24 mouse cellular contexts compared by ENCODE assay signal in the genomic region with DNA sequence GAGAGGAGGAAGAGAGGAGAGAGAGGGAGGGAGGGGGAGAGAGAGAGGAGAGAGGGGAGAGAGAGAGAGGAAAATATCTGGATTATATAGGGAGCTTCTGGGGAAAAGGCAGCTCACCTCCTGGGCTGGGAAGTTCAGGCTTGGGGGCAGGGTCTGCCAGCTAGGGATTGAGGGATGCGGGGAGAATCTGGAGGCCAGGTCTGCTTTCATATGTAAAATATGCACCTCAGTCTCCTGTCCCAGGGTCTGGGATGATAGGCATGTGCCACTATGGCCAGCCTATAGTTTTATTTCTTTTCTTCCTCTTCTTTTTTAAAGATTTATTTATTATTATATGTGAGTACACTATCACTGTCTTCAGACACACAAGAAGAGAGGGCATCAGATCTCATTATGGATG.
"Had no signal": no experiment of that assay in that cellular context is flagged by ENCODE, and none has a peak within 500 bp of the region (broad histone marks: within the 10 kb centered on the region; RNA-seq: fewer than 3 reads in every experiment).

No protein-coding gene starts in this region.

- H3K9me3 ChIP-seq: heart, embryonic 10.5 days; heart, embryonic 12.5 days; hindbrain, embryonic 10.5 days; hindbrain, embryonic 12.5 days; intestine, embryonic 15.5 days; limb, embryonic 10.5 days; limb, embryonic 12.5 days; liver, embryonic 13.5 days; liver, embryonic 15.5 days had no signal

- H3K4me1 ChIP-seq: heart, embryonic 10.5 days; intestine, embryonic 15.5 days had no signal

- ATAC-seq: hindbrain, embryonic 16.5 days; inflammation-experienced regulatory T-cells, adult 6 months; intestine, embryonic 15.5 days; intestine, postnatal 0 days had no signal

- DNase-seq: gastrocnemius, postnatal 14 days; heart, postnatal 10 days; heart, postnatal 4 days; kidney, adult 18-20 months; kidney, adult 8-10 months; kidney, postnatal 10 days; kidney, postnatal 36 days; layer of hippocampus, adult 9-11 months; liver; liver, embryonic 13.5 days had no signal

- H3K4me2 ChIP-seq: heart, embryonic 12.5 days; hindbrain, embryonic 12.5 days; hindbrain, embryonic 14.5 days; intestine, embryonic 15.5 days; limb, embryonic 12.5 days; liver, embryonic 11.5 days; liver, embryonic 13.5 days; liver, embryonic 15.5 days had no signal

- H3K36me3 ChIP-seq: intestine, embryonic 15.5 days had no signal

- H3K27me3 ChIP-seq: intestine, embryonic 15.5 days; liver, embryonic 15.5 days had no signal

- H3K9ac ChIP-seq: heart, embryonic 12.5 days; hindbrain, embryonic 12.5 days; hindbrain, embryonic 14.5 days; intestine, embryonic 15.5 days; limb, embryonic 12.5 days; liver, embryonic 13.5 days; liver, embryonic 15.5 days had no signal

- H3K4me3 ChIP-seq: heart, embryonic 10.5 days; heart, embryonic 12.5 days; hindbrain, embryonic 10.5 days; hindbrain, embryonic 12.5 days; intestine, embryonic 15.5 days; left cerebral cortex, adult 2 months; limb, embryonic 10.5 days; limb, embryonic 12.5 days; liver, embryonic 13.5 days; liver, embryonic 15.5 days had no signal

- H3K27ac ChIP-seq: heart, embryonic 10.5 days; hindbrain, embryonic 10.5 days; hindbrain, embryonic 12.5 days; hindbrain, embryonic 14.5 days; intestine, embryonic 15.5 days; left cerebral cortex, adult 2 months; limb, embryonic 10.5 days; limb, embryonic 12.5 days; liver, embryonic 13.5 days; liver, embryonic 15.5 days had no signal
